Mouse (Mus musculus) left cerebral cortex, postnatal 25 days (tissue): ENCODE data around the gene Vars. TPM values are rescaled to one million over a fixed set of nuclear protein-coding genes. Genes with fewer than 3 reads are reported as not detected.
"Not testable (repeated sequence)": the region's sequence is repeated elsewhere in the genome, so short reads cannot be mapped to it uniquely, and the experiment has no call there.

Experiments used
- DNase-seq, 2 experiments: peaks; one replicate each; pipeline ENCODE4 v3.0.0; 2022; ENCODE audit warnings: low spot score in 2 of 2, mixed read lengths in 1 of 2
- intact Hi-C: fragments of 180-260 bp; cut with DNase I; formaldehyde crosslinking; loops from one replicate; pipeline ENCODE4 v1.15.1; 2025
- total RNA-seq, 2 experiments: library from RNA; stranded (reverse); gene quantifications; 2 replicates each; pipeline ENCODE4 v1.2.3; 2021

The Vars gene
- 10 to 100 TPM; 38.0 to 44.7 TPM for total RNA-seq

GRCm38 (mm10) chr17:35000717-35001451, at the start of gene Vars:
Gene Vars (plus strand): TSS chr17:35000987.
- intact Hi-C loops = loop anchor here (5.0 kb wide), 1 partner anchor 241 kb away; the partner anchor contains the start of gene Ddx39b

DNA sequence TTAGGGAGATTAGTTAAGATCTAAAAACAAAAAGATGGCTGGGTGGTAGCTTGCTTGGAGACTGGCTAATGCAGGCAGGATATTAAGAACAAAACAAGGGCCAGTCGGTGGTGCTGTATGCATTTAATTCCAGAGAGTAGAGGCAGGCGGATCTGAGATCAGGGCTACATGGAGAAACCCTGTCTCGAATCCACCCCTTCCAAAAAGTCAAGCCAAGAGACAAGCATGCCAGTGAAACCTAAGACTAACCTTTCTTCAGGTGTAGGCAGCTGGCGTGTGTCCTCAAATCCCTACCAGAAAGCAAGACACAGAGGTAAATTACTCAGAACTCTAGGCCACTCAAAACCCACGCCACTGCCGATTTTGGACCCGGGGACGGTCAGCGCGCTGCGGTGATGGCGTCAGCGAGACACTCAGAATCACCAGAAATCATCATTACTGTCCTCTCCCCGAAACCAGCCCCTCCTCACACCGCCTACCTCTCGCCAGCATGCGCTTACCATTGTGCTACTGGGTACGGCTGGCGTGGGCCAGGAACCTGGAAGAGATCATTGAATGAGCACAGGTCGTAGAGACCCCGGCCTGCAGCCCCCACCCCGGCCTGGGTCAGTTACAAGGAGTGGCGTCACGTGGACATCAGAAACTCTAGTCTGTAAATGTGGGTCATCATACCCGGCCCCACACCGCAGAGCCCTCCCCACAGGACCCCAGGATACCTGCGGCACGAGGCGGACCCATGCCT, 49.0 kb upstream of the Vars start:
- peak; percentile 43 to 64 for DNase-seq
- intact Hi-C loops = loop anchor here (1.0 to 2.0 kb wide), 3 partner anchors 21 to 53 kb away; partner anchors contain the start of genes C2, Ehmt2, Lsm2 and Neu1

More at GRCm38 (mm10) chr17:35000717-35001451, at the start of gene Vars:
- peak; percentile 77 to 85 for DNase-seq

DNA sequence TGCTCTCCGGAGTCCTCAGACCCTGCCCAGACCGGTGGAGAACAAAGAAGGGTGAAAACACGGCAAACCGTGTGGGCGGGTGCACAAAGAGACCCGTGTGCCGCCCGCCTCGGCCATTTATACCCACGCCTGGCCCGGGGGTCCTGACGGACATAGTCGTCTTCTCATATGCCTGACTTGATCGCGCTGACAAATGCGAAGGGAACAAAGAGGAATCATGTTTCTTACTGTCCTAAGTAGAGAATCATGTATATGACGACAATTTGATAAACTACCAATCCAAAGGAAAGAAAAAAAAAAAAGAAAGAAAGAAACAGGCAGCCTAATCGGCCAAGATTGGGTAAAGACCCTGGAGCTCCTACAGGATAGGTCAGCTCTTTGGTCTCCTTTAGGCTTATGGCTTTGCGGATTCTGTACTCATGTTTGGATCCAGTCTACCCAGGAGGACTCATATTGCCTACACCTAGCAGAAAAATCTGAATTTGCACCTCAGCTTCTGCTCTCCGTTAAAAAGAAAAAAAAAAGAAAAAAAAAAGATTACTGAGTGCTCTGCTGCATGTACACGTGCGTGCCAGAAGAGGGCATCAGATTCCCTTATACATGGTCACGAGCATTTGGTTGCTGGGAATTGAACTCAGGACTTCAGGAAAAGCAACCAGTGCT, 48.3 kb upstream of the Vars start:
- peak; percentile 74 to 76 for DNase-seq
- intact Hi-C loops = loop anchor here (1.0 to 2.0 kb wide), 3 partner anchors 21 to 54 kb away; partner anchors contain the start of genes C2, Ehmt2, Lsm2 and Neu1

DNA sequence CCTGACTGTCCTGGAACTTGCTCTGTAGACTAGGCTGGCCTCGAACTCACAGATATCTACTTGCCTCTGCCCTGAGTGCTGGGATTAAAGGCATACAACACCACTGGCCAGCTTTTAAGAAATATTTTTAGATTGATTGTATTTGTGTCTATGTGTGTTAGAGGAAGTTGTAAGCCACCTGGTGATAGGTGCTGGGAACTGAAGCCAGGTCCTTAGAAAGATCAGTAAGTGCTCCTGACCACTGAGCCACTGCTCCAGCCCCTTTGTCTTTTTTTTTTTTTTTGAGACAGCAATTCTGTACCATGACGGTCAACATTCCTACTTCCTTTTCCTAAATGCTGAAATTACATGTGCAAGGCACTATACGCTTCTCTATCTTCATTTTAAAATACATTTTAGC, 47.5 kb upstream of the Vars start:
- DNase-seq = no peak
- intact Hi-C loops = loop anchor here (2.0 kb wide), 1 partner anchor 54 kb away; the partner anchor contains the start of genes C2 and Ehmt2

- intact Hi-C loops = loop anchor here (2.0 kb wide), 1 partner anchor 55 kb away; the partner anchor contains the start of genes C2 and Ehmt2
- DNase-seq = no peak
Observed at GRCm38 (mm10) chr17:34953904-34954303, 46.9 kb upstream of the Vars start.

- DNase-seq = no peak
- intact Hi-C loops = no loop called here
Observed at GRCm38 (mm10) chr17:34954831-34955230, 46.0 kb upstream of the Vars start.

DNA sequence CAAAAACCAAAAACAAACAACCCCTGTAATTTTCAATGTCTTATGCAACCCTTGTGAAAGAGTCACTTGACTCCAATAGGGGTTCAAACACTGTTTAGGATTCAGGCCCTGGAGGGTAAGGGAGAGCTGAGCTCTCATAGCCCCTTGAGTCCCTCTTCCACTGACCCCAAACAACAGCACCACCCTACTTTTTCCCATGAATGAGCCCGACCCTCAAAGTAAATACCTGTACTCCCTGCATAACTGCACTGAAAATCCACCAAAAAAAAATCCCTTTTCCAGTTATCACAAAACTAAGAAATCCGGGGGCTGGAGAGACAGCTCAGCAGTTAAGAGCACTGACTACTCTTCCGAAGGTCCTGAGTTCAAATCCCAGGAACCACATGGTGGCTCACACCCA, 44.9 kb upstream of the Vars start:
- DNase-seq = no peak
- intact Hi-C loops = no loop called here

GRCm38 (mm10) chr17:34956340-34956739, 44.4 kb upstream of the Vars start:
- intact Hi-C loops = no loop called here
- peak in 1 of 2 experiments; percentile 31 for DNase-seq

DNA sequence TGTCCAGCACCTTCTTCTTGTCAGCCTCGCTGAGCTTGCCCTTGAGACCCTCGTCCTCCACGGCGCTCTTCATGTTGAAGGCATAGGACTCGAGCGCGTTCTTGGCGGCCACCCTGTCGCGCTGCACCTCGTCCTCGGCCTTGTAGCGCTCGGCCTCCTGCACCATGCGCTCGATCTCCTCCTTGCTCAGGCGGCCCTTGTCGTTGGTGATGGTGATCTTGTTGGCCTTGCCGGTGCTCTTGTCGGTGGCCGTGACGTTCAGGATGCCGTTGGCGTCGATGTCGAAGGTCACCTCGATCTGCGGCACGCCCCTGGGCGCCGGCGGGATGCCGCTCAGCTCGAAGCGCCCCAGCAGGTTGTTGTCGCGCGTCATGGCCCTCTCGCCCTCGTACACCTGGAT, 43.5 kb upstream of the Vars start:
- DNase-seq, intact Hi-C loops: not testable (repeated sequence)

- DNase-seq, intact Hi-C loops: not testable (repeated sequence)
Observed at GRCm38 (mm10) chr17:34957966-34958365, 42.8 kb upstream of the Vars start.

- intact Hi-C loops, DNase-seq: not testable (repeated sequence)
Observed at GRCm38 (mm10) chr17:34958734-34959129, 42.1 kb upstream of the Vars start.

GRCm38 (mm10) chr17:34959130-34959778, 41.5 kb upstream of the Vars start, which contains the start of gene Hspa1b:
Gene Hspa1b (minus strand): TSS chr17:34959238.
- intact Hi-C loops = not testable (repeated sequence)

DNA sequence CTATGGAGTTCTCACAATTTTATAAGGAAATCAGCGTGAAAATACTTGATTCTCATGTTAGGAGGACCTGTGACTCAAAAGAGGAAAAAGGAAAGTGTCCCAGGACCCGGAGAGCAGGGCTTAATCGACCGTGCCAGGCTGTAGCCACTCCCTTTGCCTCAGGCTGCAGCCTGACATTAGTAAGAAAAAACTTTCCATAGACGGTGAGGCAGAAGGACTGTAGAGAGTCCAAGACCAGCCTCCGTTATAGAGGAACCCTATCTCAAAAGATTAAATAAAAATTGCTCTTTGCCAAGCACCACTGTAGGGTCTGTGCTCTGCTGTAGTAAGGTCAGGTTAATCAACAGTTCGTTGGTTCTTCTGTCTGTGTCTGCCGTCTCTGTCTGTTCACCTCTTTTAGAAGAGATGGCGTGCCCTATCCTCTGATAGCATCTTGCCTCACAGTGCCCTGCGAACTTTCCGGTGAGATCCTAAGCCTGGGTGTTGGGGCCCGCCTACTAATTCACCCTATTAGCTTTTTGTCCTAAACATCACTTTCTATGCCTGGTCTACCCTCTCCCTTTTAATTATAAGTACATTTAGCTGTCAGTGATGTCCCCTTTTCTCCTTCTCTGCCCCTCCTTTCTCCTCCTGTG, 40.8 kb upstream of the Vars start:
- intact Hi-C loops = no loop called here
- DNase-seq = no peak

More at GRCm38 (mm10) chr17:34959130-34959778, 41.5 kb upstream of the Vars start, which contains the start of gene Hspa1b:
- peak; percentile 80 to 87 for DNase-seq

DNA sequence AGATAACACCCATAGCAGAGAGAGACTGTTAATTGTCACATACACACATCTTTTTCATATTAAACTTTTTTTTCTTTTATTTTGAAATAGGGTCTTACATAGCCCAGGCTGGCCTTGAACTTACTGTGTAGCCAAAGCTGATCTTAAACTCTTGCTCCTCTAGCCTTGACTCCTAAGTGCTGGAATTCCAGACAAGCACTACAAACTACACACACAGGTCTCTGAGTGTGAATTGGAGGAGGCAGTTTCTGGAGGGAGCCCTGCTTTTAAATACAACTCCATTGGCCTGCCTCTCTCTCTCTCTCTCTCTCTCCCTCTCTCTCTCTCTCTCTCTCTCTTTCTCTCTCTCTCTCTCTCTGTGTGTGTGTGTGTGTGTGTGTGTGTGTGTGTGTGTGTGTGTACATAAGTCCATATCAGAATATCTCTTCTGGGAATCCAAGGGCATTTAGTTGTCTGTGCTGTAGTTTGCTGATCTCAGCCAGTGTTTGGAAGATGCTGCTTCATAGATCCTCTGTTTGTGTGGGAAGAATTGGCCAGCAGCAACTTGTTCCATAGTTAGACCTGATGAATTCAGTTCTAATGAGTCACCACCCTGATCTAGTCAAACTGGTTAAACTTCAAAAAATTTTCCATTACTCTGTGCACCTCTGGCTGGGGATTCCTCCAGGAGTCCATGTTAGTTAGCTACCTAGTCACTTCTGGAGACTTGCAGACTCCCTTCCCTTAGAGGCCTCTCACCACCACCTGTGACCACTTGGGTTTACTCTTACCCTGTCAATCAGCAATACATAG, 39.9 kb upstream of the Vars start:
- intact Hi-C loops = no loop called here
- DNase-seq = peak in 1 of 2 experiments; percentile 31

DNA sequence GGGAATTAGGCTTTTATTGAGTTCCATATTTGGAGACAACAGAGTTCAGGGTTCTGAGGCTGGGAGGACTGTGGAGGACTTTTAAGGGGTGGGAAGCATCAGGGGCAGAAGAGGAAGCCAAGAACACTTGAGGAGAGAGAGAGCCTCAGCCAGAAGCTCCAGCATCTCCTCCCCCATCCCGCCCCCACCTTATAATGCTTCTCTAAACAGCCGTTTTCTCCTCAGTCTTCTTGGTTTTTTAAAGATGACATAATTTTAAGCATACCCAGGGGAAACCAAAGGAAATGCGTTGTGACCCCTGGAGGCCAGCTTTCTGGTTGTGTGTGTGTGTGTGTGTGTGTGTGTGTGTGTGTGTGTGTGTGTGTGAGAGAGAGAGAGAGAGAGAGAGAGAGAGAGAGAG, 38.7 kb upstream of the Vars start:
- peak in 1 of 2 experiments; percentile 14 for DNase-seq
- intact Hi-C loops = no loop called here

- DNase-seq = no peak
- intact Hi-C loops = no loop called here
Observed at GRCm38 (mm10) chr17:34962841-34963240, 37.9 kb upstream of the Vars start.

DNA sequence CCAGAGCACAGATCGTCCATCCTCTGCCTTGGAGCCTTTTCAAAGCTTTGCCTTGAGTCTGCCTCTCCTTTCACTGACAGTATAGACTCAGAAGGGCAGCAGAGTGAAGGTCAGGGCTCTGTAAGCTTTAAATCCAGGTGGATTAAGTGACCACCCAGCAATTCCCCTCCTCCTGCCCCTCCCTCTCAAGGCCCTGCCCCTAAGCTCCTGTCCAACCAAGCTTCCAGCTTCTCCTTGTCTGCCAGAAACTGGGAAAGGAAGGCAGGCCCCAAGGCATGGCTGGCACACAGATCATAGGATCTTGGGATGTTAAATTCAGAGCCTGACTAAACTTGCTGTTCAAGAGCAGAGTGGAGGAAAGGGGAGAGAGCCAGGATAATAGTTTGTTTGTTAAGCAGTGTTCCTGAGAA, 36.1 kb upstream of the Vars start:
- no peak for DNase-seq
- intact Hi-C loops = no loop called here

- intact Hi-C loops = no loop called here
- no peak for DNase-seq
Observed at GRCm38 (mm10) chr17:34965627-34966026, 35.2 kb upstream of the Vars start.
